Mouse (Mus musculus) myocyte (in vitro differentiated cells): Measurements from ENCODE around the gene Dlx2. TPM values are rescaled to one million over a fixed set of nuclear protein-coding genes. Genes with fewer than 3 reads are reported as not detected.

Experiments
- H3K27me3 ChIP-seq: one replicate; pipeline ENCODE4 v1.6.1; 2011; ENCODE audit not compliant: control insufficient read depth, insufficient read depth, insufficient read length
- H3K36me3 ChIP-seq: one replicate; pipeline ENCODE4 v1.6.1; 2011; ENCODE audit not compliant: control insufficient read depth, insufficient read depth
- H3K4me2 ChIP-seq: one replicate; pipeline ENCODE4 v1.6.1; 2011; ENCODE audit warnings: low read depth, control low read depth
- H3K4me3 ChIP-seq: one replicate; pipeline ENCODE4 v1.5.1; 2011; ENCODE audit warnings: mild to moderate bottlenecking, control low read depth, moderate library complexity
- H3K79me2 ChIP-seq: one replicate; pipeline ENCODE4 v1.6.1; 2011; ENCODE audit not compliant: control insufficient read depth, insufficient read depth
- H3ac ChIP-seq: one replicate; pipeline ENCODE4 v1.6.1; 2011; ENCODE audit not compliant: control insufficient read depth, insufficient read length
- CEBPB ChIP-seq: IDR thresholded peaks from 2 replicates; pipeline ENCODE4 v1.6.1; 2011; ENCODE audit warnings: mild to moderate bottlenecking, moderate library complexity; ENCODE audit not compliant: poor library complexity, insufficient read depth, severe bottlenecking
- E2F4 ChIP-seq: IDR thresholded peaks from one replicate; pipeline ENCODE4 v1.6.1; 2011; ENCODE audit warnings: mild to moderate bottlenecking, control low read depth, moderate library complexity; ENCODE audit not compliant: insufficient read depth
- MAX ChIP-seq: IDR thresholded peaks from one replicate; pipeline ENCODE4 v1.6.1; 2011; ENCODE audit warnings: low read depth, mild to moderate bottlenecking, control low read depth
- MYOD1 ChIP-seq, 3 experiments: IDR thresholded peaks; one replicate each; pipeline ENCODE4 v1.6.1; 2011; ENCODE audit warnings: control low read depth in 2 of 3, low read depth in 2 of 3, mild to moderate bottlenecking in 2 of 3, moderate library complexity in 1 of 3; ENCODE audit not compliant: insufficient read length in 2 of 3, control insufficient read depth in 1 of 3
- MYOG ChIP-seq, 3 experiments: IDR thresholded peaks; one replicate each; pipeline ENCODE4 v1.6.1; 2011; ENCODE audit warnings: control low read depth in 2 of 3, low read depth in 2 of 3, mild to moderate bottlenecking in 2 of 3; ENCODE audit not compliant: insufficient read length in 2 of 3, control insufficient read depth in 1 of 3, insufficient read depth in 1 of 3
- POLR2A ChIP-seq: IDR thresholded peaks from one replicate; pipeline ENCODE4 v1.6.1; 2011; ENCODE audit warnings: low read depth, mild to moderate bottlenecking, control low read depth, moderate library complexity; ENCODE audit not compliant: insufficient read length
- POLR2AphosphoS2 ChIP-seq: IDR thresholded peaks from one replicate; pipeline ENCODE4 v1.6.1; 2011; ENCODE audit warnings: low read depth, control low read depth; ENCODE audit not compliant: insufficient read length
- REST ChIP-seq: IDR thresholded peaks from one replicate; pipeline ENCODE4 v1.6.1; 2011; ENCODE audit warnings: mild to moderate bottlenecking, control low read depth, moderate library complexity; ENCODE audit not compliant: insufficient read depth, insufficient read length
- SRF ChIP-seq: IDR thresholded peaks from one replicate; pipeline ENCODE4 v1.6.1; 2011; ENCODE audit warnings: low read depth; ENCODE audit not compliant: control insufficient read depth, insufficient read length
- TCF12 ChIP-seq: IDR thresholded peaks from one replicate; pipeline ENCODE4 v1.6.1; 2011; ENCODE audit warnings: mild to moderate bottlenecking, control low read depth; ENCODE audit not compliant: poor library complexity, insufficient read depth, severe bottlenecking
- TCF3 ChIP-seq: IDR thresholded peaks from one replicate; pipeline ENCODE4 v1.6.1; 2011; ENCODE audit warnings: low read depth, control low read depth; ENCODE audit not compliant: insufficient read length
- USF1 ChIP-seq: IDR thresholded peaks from one replicate; pipeline ENCODE4 v1.6.1; 2011; ENCODE audit warnings: low read depth, mild to moderate bottlenecking, control low read depth, moderate library complexity
- polyA plus RNA-seq: library from polyadenylated mRNA; unstranded; fragments of >200 nt; fragmentation: generic; extraction: Trizol; gene quantifications from one replicate; pipeline ENCODE4 v1.2.1, GENCODE M21; 2012; ENCODE audit warnings: missing spikeins

Gene Dlx2
- polyA plus RNA-seq, 1 experiment, result 1.7 TPM

DNA sequence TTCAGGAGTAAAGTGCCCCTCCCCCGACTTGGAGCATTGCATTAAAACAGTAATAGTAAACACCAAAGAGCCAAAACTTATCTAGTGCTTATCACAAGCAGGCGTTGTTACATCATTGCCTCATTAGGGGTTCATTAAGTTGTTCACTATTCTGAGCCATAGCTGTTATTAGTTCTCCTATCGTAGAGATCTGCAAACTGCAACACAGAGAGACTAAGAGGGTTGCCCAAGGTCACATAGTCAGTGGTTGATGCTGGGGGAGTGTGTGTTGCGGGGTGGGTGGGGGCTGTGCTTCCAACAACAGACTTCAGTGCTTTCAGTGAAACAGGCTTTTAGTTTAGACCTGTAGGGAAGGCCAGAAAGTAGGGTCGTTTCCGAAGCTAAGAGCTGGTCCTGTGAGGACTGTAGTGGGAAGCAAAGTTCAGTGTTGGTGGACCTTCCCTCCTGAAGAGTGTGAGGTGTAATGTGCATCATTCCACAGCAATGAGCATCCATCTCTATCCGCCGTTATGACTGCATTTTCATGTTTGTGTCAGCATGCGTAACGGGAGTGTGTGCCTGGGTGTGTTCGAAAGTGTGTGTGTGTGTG, 4.2 kb downstream of the Dlx2 start:
- H3K27me3 ChIP-seq, result no peaks in the 10 kb centered on the region
- peak overlapping the region; percentile 99 for H3K4me2 ChIP-seq
- H3ac ChIP-seq, result no peak overlapping the region
- peak overlapping the region; percentile 59 for H3K4me3 ChIP-seq
- H3K79me2 ChIP-seq, result peaks cover 5% of the 10 kb centered on the region
- H3K36me3 ChIP-seq, result no peaks in the 10 kb centered on the region
- no peak for TF ChIP-seq USF1
- TF ChIP-seq POLR2A, result peak; percentile 21
- TF ChIP-seq POLR2AphosphoS2, result no peak
- TF ChIP-seq MYOD1 (IDR thresholded peaks at IDR 0.05; ENCODE audit: control insufficient read depth in 1 of 3, insufficient read length in 2 of 3, low read depth in 2 of 3), result peak in 1 of 3 experiments; percentile 22
- no peak for TF ChIP-seq TCF12

DNA sequence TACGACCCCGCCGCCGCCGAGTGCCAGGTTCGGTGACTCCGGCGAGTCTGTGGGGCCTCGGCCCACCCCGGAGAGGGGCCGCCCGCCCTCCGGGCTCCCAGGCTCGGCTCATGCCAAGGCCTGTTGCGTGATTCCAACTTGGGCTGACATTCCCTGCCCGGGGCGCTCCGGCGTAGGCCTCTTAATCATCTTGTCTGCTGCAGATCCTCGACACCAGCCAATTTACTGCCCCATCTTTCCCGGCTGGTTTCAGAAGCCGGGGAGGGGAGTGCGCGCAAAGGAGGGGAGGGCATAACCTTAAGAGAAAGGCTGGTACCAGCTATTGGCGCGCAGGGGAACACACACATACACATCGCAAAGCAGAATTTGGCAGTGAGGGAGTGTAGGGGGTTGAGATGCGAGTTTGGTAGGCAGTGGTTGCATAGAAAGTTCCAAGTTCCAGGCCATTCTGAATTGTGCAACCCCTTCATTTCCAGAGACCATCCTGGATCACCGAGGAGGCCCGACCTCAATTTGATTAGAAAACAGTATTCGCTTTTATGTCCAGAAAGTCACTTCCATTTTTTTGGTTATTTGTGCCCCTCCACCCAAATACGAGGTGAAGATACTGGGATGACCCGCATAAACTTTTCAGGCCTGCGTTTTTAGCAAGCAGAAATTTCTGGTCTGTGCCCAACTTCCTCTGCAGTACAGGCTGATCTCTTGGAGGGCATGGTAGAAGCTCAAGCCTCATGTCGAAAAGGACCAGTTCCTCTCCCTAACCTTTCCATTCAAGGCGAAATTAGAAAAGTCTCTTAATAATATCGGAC, 4.9 kb downstream of the Dlx2 start:
- peaks cover 5% of the 10 kb centered on the region for H3K79me2 ChIP-seq
- no peaks in the 10 kb centered on the region for H3K36me3 ChIP-seq
- peak overlapping the region; percentile 59 for H3K4me3 ChIP-seq
- H3ac ChIP-seq, result peak overlapping the region; percentile 8
- TF ChIP-seq TCF12 (no peak), REST (no peak), POLR2A (peak; percentile 32)
- no peaks in the 10 kb centered on the region for H3K27me3 ChIP-seq
- H3K4me2 ChIP-seq, result peak overlapping the region; percentile 99

DNA sequence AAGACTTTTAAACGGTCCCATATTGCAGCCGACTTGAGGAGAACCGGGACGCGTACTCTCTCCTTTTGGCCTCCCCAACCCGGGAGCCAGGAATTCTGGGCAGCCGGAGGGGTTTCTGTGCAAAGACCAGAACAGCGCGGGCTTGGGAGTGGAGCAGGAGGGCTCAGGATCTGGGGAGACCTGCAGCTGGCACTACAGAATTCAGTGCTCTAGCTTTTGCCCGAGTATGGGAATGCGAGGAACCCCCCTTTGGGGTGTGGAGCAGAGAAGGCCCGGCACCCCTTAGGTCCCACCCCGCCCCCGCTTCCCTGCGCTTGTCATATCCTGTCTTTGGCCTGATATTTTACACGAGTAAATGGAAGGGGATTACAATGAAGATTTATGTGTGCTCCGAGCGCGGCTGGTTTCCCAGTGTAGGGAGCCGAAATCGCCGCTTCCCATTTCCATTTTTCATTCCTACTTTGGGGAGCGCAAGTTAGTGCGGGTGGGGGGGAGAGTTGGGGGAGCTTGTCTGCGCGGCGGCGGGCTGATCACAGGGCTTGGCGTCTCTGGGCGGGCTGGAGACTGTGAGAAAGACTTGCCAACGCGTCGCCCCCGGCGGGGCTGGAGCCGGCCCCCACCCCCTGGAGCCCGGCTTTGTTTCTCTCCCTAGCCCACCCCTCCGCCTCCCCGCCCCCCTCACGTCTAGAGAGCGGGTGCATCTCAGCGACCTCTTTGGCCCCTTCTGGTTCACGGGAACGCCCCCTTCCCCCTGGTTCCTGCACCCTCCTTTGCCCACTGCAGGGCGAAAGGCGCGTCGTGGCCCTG, 5.7 kb downstream of the Dlx2 start:
- H3K36me3 ChIP-seq, result no peaks in the 10 kb centered on the region
- H3K4me3 ChIP-seq, result peak overlapping the region; percentile 59
- TF ChIP-seq CEBPB, result no peak
- TF ChIP-seq REST, result no peak
- TF ChIP-seq USF1, result no peak
- no peak for TF ChIP-seq E2F4
- TF ChIP-seq POLR2A, result no peak
- no peak for TF ChIP-seq SRF
- TF ChIP-seq MYOD1 (IDR thresholded peaks at IDR 0.05; ENCODE audit: control insufficient read depth in 1 of 3, insufficient read length in 2 of 3, low read depth in 2 of 3), result no peak
- TF ChIP-seq MYOG (IDR thresholded peaks at IDR 0.05; ENCODE audit: control insufficient read depth in 1 of 3, insufficient read depth in 1 of 3, insufficient read length in 2 of 3, low read depth in 2 of 3), result no peak
- TF ChIP-seq TCF3, result no peak
- no peak for TF ChIP-seq POLR2AphosphoS2
- no peak for TF ChIP-seq MAX
- no peak for TF ChIP-seq TCF12
- H3ac ChIP-seq, result peak overlapping the region; percentile 8
- H3K4me2 ChIP-seq, result peak overlapping the region; percentile 99
- H3K27me3 ChIP-seq, result no peaks in the 10 kb centered on the region
- H3K79me2 ChIP-seq, result peaks cover 5% of the 10 kb centered on the region

DNA sequence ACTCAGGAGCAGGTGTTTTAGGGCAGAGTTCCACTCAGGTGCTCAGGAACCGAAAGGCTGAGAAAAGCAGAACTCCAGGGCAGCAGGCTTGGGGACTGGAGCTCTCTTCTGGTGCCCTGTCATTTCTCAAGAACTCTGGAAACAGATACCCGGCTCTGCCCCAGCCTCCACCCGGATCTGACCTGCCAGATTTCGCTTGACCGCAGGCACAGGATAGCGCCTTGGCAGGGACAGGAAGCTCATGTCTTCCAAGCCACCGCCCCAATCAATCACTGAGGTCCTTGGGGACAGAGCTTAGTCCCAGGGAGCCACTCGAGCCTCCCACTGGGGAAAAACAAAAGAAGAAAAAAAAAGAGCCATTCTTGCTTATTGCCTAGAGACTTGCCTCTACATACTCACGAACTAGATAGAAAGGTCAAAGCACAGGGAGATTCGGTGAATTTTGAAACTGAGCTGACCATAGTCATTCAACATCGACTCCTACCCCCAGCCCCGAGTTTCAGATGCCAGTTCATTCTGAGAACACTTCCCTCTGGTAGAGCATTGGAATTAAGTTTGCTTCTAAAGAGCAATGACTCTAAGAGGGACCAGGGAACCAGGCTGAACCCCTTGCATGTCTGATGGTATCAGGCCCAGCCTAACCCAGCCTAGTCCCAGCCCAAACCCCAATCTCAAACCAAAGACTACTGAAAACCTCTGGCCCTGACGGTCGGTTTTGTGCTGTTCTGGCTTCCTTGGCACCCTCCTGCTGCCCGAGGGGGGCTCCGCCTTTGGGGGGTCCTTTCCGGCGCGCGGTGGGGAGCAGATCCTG, 12.1 kb downstream of the Dlx2 start:
- no peak overlapping the region for H3K4me3 ChIP-seq
- H3K4me2 ChIP-seq, result no peak overlapping the region
- H3ac ChIP-seq, result no peak overlapping the region
- TF ChIP-seq POLR2AphosphoS2 (no peak), REST (no peak), TCF3 (no peak)
- no peaks in the 10 kb centered on the region for H3K36me3 ChIP-seq
- H3K27me3 ChIP-seq, result no peaks in the 10 kb centered on the region
- H3K79me2 ChIP-seq, result no peaks in the 10 kb centered on the region

DNA sequence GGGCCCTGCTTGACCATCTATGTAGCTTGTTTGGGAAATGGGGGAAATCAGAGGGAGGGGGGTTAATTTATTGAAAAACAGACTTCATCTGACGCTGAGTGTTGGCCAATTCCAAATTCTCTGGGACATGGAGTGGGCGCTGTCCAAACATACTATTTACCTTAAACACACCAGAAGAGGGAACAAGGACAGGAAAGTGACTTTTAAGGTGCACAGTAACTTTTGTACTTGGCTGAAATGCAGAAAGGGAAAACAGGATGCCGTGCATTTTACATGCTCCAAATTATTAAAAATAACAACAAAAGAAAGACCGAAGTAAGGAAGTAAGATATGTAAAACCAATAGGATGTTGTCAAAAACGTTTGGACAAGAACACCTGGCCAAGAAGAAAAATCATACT, 13.5 kb downstream of the Dlx2 start:
- no peak overlapping the region for H3ac ChIP-seq
- no peaks in the 10 kb centered on the region for H3K79me2 ChIP-seq
- H3K27me3 ChIP-seq, result no peaks in the 10 kb centered on the region
- TF ChIP-seq TCF3 (no peak), POLR2AphosphoS2 (no peak), MYOD1 (IDR thresholded peaks at IDR 0.05; ENCODE audit: control insufficient read depth in 1 of 3, insufficient read length in 2 of 3, low read depth in 2 of 3) (no peak)
- no peaks in the 10 kb centered on the region for H3K36me3 ChIP-seq
- no peak overlapping the region for H3K4me2 ChIP-seq
- no peak overlapping the region for H3K4me3 ChIP-seq
